Mouse (Mus musculus) liver, postnatal 0 days (tissue): ENCODE results near the gene Scai.
"Not testable (repeated sequence)": the region's sequence is repeated elsewhere in the genome, so short reads cannot be mapped to it uniquely, and the experiment has no call there.

Source experiments
- CTCF ChIP-seq: sonication (generic); IDR thresholded peaks from 2 replicates; pipeline ENCODE4 v1.5.1; 2016; ENCODE audit warnings: antibody characterized with exemption, low read depth
- EP300 ChIP-seq: IDR thresholded peaks from 2 replicates; pipeline ENCODE4 v1.6.1; 2016; ENCODE audit warnings: antibody characterized with exemption, low read depth, mild to moderate bottlenecking

- not testable (repeated sequence) for TF ChIP-seq CTCF, EP300
Measured at GRCm38 (mm10) chr2:39225331-39226018, 34.9 kb upstream of the Scai start.
